20 mouse cellular contexts compared by ENCODE assay signal in the genomic region with DNA sequence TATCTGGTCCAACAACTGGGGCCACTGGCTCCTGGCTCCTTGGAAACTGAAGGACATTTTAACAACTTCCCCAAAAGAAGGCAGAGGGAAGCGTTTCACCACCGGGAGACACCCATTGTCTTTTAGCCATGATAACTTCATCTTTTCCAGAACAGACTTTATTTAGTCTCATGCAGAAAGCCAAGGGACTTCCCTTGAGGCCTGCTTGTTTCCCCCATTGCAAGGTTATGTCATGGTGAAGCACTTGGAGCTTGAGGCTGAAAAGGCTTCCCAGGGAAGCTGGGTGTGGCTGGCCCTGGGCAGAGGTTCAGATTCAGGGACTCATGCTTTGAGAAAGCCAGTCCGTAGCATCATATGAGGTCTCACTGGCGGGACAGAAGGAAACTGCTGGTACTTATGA.
DNase-seq lines count a peak whose midpoint lies in the region; ATAC-seq and TF ChIP-seq lines count a peak whose summit lies in the region.
"Had no signal": no experiment of that assay in that cellular context is flagged by ENCODE, and none has a peak within 500 bp of the region (broad histone marks: within the 10 kb centered on the region; RNA-seq: fewer than 3 reads in every experiment).

No protein-coding gene starts in this region.

- H3K4me2 ChIP-seq in heart, embryonic 12.5 days: no peak overlapping the region
- H3K4me2 ChIP-seq: limb, embryonic 12.5 days; liver, embryonic 15.5 days; midbrain, embryonic 11.5 days had no signal

- H3K4me1 ChIP-seq in heart, adult 2 months (ENCODE audit: control insufficient read depth, insufficient read depth, low read length): no peaks in the 10 kb centered on the region
- H3K4me1 ChIP-seq in heart, embryonic 12.5 days (replicated peaks): no peaks in the 10 kb centered on the region
- H3K4me1 ChIP-seq in bone marrow macrophage, adult 2 months (ENCODE audit: control insufficient read depth, insufficient read depth, low read length): peaks cover 64% of the 10 kb centered on the region
- H3K4me1 ChIP-seq: limb, embryonic 12.5 days; liver, embryonic 15.5 days had no signal

- H3K36me3 ChIP-seq in heart, adult 2 months (ENCODE audit: control insufficient read depth, insufficient read depth, low read length): no peaks in the 10 kb centered on the region
- H3K36me3 ChIP-seq in heart, embryonic 12.5 days: no peaks in the 10 kb centered on the region
- H3K36me3 ChIP-seq: limb, embryonic 12.5 days; liver, embryonic 15.5 days had no signal

- TF ChIP-seq CTCF in heart, adult 2 months (IDR thresholded peaks at IDR 0.05): no peak
- TF ChIP-seq CTCF in bone marrow macrophage, adult 2 months (IDR thresholded peaks at IDR 0.05; ENCODE audit: low read depth, low read length): no peak

- H3K27ac ChIP-seq in heart, adult 2 months: no peak overlapping the region
- no peak overlapping the region for H3K27ac ChIP-seq in heart, embryonic 12.5 days (ENCODE audit: poor library complexity, severe bottlenecking)
- H3K27ac ChIP-seq in bone marrow macrophage, adult 2 months (ENCODE audit: insufficient read depth, low read depth, low read length): peak overlapping the region; percentile 45
- H3K27ac ChIP-seq: layer of hippocampus, adult 2 months; limb, embryonic 12.5 days; liver, embryonic 15.5 days had no signal

- H3K4me3 ChIP-seq in heart, adult 2 months: no peak overlapping the region
- H3K4me3 ChIP-seq in heart, embryonic 12.5 days: no peak overlapping the region
- H3K4me3 ChIP-seq in bone marrow macrophage, adult 2 months (ENCODE audit: insufficient read depth, low read length): no peak overlapping the region
- H3K4me3 ChIP-seq: layer of hippocampus, adult 2 months; limb, embryonic 12.5 days; liver, embryonic 15.5 days had no signal

- WGBS in heart, adult 2 months: 57% methylated on average over 4 of the region's 4 CpGs
- 76% methylated on average over 4 of the region's 4 CpGs for WGBS in heart, embryonic 12.5 days

- ATAC-seq in heart, embryonic 12.5 days (ENCODE audit: insufficient number of reproducible peaks, low FRiP score): no peak
- no peak for ATAC-seq in inflammation-experienced regulatory T-cells, adult 6 months
- ATAC-seq in CD4-positive, CD25-positive, alpha-beta regulatory T cell, adult 4 months: no peak
- ATAC-seq: forebrain, postnatal 0 days; intestine, postnatal 0 days had no signal

- no peaks in the 10 kb centered on the region for H3K79me2 ChIP-seq in heart, adult 2 months (replicated peaks; ENCODE audit: control insufficient read depth, insufficient read depth, low read length)

- no peaks in the 10 kb centered on the region for H3K27me3 ChIP-seq in heart, adult 2 months (ENCODE audit: control insufficient read depth, insufficient read depth, low read length)
- no peaks in the 10 kb centered on the region for H3K27me3 ChIP-seq in heart, embryonic 12.5 days (replicated peaks)
- H3K27me3 ChIP-seq: limb, embryonic 12.5 days; liver, embryonic 15.5 days had no signal

- peak; percentile 41 to 64 for DNase-seq in heart, adult 2 months
- peak; percentile 39 to 55 for DNase-seq in gastrocnemius, postnatal 36 days
- DNase-seq in heart, postnatal 4 days: peak; percentile 16
- no peak for DNase-seq in frontal cortex, postnatal 10 days (ENCODE audit: low spot score in 2 of 2)
- DNase-seq: adrenal gland, adult 8-10 months; cerebellum, adult 8-10 months; forebrain, postnatal 0 days; kidney, postnatal 10 days; lung, postnatal 14 days; right cerebral cortex, postnatal 14 days; thymus, postnatal 14 days had no signal

- no peak for TF ChIP-seq POLR2A in heart, adult 2 months (IDR thresholded peaks at IDR 0.05; ENCODE audit: insufficient read depth, low read depth, low read length)
- no peak for TF ChIP-seq POLR2A in bone marrow macrophage, adult 2 months (IDR thresholded peaks at IDR 0.05; ENCODE audit: borderline replicate concordance, low read depth, low read length)

- 0 out of 2 replicates have a peak, but pooled peaks cover 6% of the 10 kb centered on the region for H3K9me3 ChIP-seq in heart, embryonic 12.5 days (replicated peaks)
- H3K9me3 ChIP-seq: limb, embryonic 12.5 days; liver, embryonic 15.5 days had no signal

- intact Hi-C loops in heart, adult 2 months (cut with DNase I): no loop called here
- intact Hi-C loops in gastrocnemius, postnatal 36 days (cut with DNase I): no loop called here

- no peak overlapping the region for H3K9ac ChIP-seq in heart, adult 2 months (ENCODE audit: low read depth, low read length)
- H3K9ac ChIP-seq in heart, embryonic 12.5 days: no peak overlapping the region
- H3K9ac ChIP-seq: forebrain, postnatal 0 days; limb, embryonic 12.5 days; liver, embryonic 15.5 days had no signal

- 0 out of 2 replicates have a peak, but pooled peaks have one; percentile 12 for TF ChIP-seq EP300 in heart, adult 2 months (IDR thresholded peaks at IDR 0.05; ENCODE audit: insufficient read depth, low read depth, low read length)

Comparison
In these comparisons a context has a peak if more than half of its experiments do, and no peak if none do; other contexts are left out.
1. DNase-seq: peak in heart, adult 2 months (2 of 2), gastrocnemius, postnatal 36 days (2 of 2) and heart, postnatal 4 days (single experiment); none in frontal cortex, postnatal 10 days (0 of 2).